In genomic region chr10:58848536-58848935, GRCm38 (mm10) we compare ENCODE assay signal across 22 mouse cellular contexts. TPM values are rescaled to one million over a fixed set of nuclear protein-coding genes. Genes with fewer than 3 reads are reported as not detected.
A peak's percentile ranks its signal among the peaks of the same experiment; 100 is the strongest.
DNase-seq lines count a peak whose midpoint lies in the region; ATAC-seq lines count a peak whose summit lies in the region.
"Had no signal": no experiment of that assay in that cellular context is flagged by ENCODE, and none has a peak within 500 bp of the region (broad histone marks: within the 10 kb centered on the region; RNA-seq: fewer than 3 reads in every experiment).

No protein-coding gene starts in this region.

- H3K9me3 ChIP-seq in forebrain, embryonic 15.5 days, result no peaks in the 10 kb centered on the region
- H3K9me3 ChIP-seq in forebrain, embryonic 12.5 days, result no peaks in the 10 kb centered on the region
- H3K9me3 ChIP-seq in hindbrain, embryonic 10.5 days, result no peaks in the 10 kb centered on the region
- H3K9me3 ChIP-seq in hindbrain, embryonic 14.5 days (ENCODE audit: control insufficient read depth, low read length), result no peaks in the 10 kb centered on the region
- H3K9me3 ChIP-seq: embryonic facial prominence, embryonic 12.5 days; forebrain, embryonic 10.5 days; G1E had no signal

- H3K36me3 ChIP-seq in forebrain, embryonic 15.5 days, result no peaks in the 10 kb centered on the region
- no peaks in the 10 kb centered on the region for H3K36me3 ChIP-seq in forebrain, embryonic 12.5 days (replicated peaks)
- no peaks in the 10 kb centered on the region for H3K36me3 ChIP-seq in hindbrain, embryonic 10.5 days
- H3K36me3 ChIP-seq in hindbrain, embryonic 14.5 days (replicated peaks; ENCODE audit: control insufficient read depth, insufficient read depth), result no peaks in the 10 kb centered on the region
- H3K36me3 ChIP-seq: embryonic facial prominence, embryonic 12.5 days; forebrain, embryonic 10.5 days; G1E had no signal

- no peak overlapping the region for H3K4me3 ChIP-seq in forebrain, embryonic 15.5 days
- no peak overlapping the region for H3K4me3 ChIP-seq in forebrain, embryonic 12.5 days (replicated peaks)
- no peak overlapping the region for H3K4me3 ChIP-seq in hindbrain, embryonic 10.5 days
- no peak overlapping the region for H3K4me3 ChIP-seq in hindbrain, embryonic 14.5 days (replicated peaks; ENCODE audit: low read length)
- H3K4me3 ChIP-seq: embryonic facial prominence, embryonic 12.5 days; erythroblast, embryonic 14.5 days; forebrain, embryonic 10.5 days had no signal

- WGBS in forebrain, embryonic 15.5 days, result 92% methylated on average over 6 of the region's 6 CpGs
- 93% methylated on average over 6 of the region's 6 CpGs for WGBS in forebrain, embryonic 12.5 days
- 87% methylated on average over 6 of the region's 6 CpGs for WGBS in hindbrain, embryonic 10.5 days
- 76% methylated on average over 6 of the region's 6 CpGs for WGBS in hindbrain, embryonic 14.5 days

- no peak overlapping the region for H3K4me2 ChIP-seq in forebrain, embryonic 15.5 days (replicated peaks)
- H3K4me2 ChIP-seq in forebrain, embryonic 12.5 days, result no peak overlapping the region
- H3K4me2 ChIP-seq in hindbrain, embryonic 14.5 days (replicated peaks), result no peak overlapping the region
- H3K4me2 ChIP-seq: embryonic facial prominence, embryonic 12.5 days had no signal

- H3K4me1 ChIP-seq in forebrain, embryonic 15.5 days, result peaks cover 14% of the 10 kb centered on the region
- peaks cover 3% of the 10 kb centered on the region; the same call in 1 of the 2 replicates for H3K4me1 ChIP-seq in forebrain, embryonic 12.5 days
- H3K4me1 ChIP-seq in hindbrain, embryonic 10.5 days (replicated peaks), result peaks cover 9% of the 10 kb centered on the region
- peaks cover 6% of the 10 kb centered on the region; the same call in 1 of the 2 replicates for H3K4me1 ChIP-seq in hindbrain, embryonic 14.5 days (replicated peaks; ENCODE audit: control insufficient read depth, insufficient read depth, low read length)
- H3K4me1 ChIP-seq: embryonic facial prominence, embryonic 12.5 days; forebrain, embryonic 10.5 days had no signal

- H3K27me3 ChIP-seq in forebrain, embryonic 15.5 days, result no peaks in the 10 kb centered on the region
- H3K27me3 ChIP-seq in forebrain, embryonic 12.5 days, result no peaks in the 10 kb centered on the region
- H3K27me3 ChIP-seq in hindbrain, embryonic 10.5 days (ENCODE audit: insufficient read depth, poor library complexity, severe bottlenecking), result no peaks in the 10 kb centered on the region
- H3K27me3 ChIP-seq in hindbrain, embryonic 14.5 days (ENCODE audit: control insufficient read depth, insufficient read depth, low read length), result no peaks in the 10 kb centered on the region
- H3K27me3 ChIP-seq: embryonic facial prominence, embryonic 12.5 days had no signal

- no peak overlapping the region for H3K9ac ChIP-seq in forebrain, embryonic 15.5 days (replicated peaks)
- no peak overlapping the region for H3K9ac ChIP-seq in forebrain, embryonic 12.5 days
- H3K9ac ChIP-seq in hindbrain, embryonic 14.5 days, result no peak overlapping the region
- H3K9ac ChIP-seq: embryonic facial prominence, embryonic 12.5 days had no signal

- DNase-seq in hindbrain, embryonic 10.5 days (ENCODE audit: low spot score), result no peak
- no peak for DNase-seq in hindbrain, embryonic 14.5 days (ENCODE audit: low spot score)
- DNase-seq in 3T3-L1 (ENCODE audit: low read depth, low spot score), result peak; percentile 53
- DNase-seq in NIH3T3 (ENCODE audit: low read depth), result peak; percentile 66
- DNase-seq in adrenal gland, postnatal 14 days, result no peak
- DNase-seq: adrenal gland, adult 8-10 months; adrenal gland, postnatal 25 days; B cell, adult 2 months; cerebellum, adult 11 months; cerebellum, adult 18-20 months; cerebellum, adult 8-10 months; cerebellum, adult 9-11 months; embryo, embryonic 11 days had no signal

- H3K27ac ChIP-seq in forebrain, embryonic 15.5 days (replicated peaks), result peak overlapping the region; percentile 64
- H3K27ac ChIP-seq in forebrain, embryonic 12.5 days, result no peak overlapping the region
- 0 out of 2 replicates have a peak overlapping the region, but pooled peaks have one; percentile 26 for H3K27ac ChIP-seq in hindbrain, embryonic 10.5 days
- no peak overlapping the region for H3K27ac ChIP-seq in hindbrain, embryonic 14.5 days
- H3K27ac ChIP-seq: embryonic facial prominence, embryonic 12.5 days; forebrain, embryonic 10.5 days had no signal

- ATAC-seq in forebrain, embryonic 15.5 days (replicated peaks), result no peak
- no peak for ATAC-seq in forebrain, embryonic 12.5 days (ENCODE audit: low FRiP score)
- no peak for ATAC-seq in hindbrain, embryonic 14.5 days (ENCODE audit: low FRiP score)
- ATAC-seq in megakaryocyte, adult 5-6 weeks (ENCODE audit: poor library complexity, severe bottlenecking), result no peak
- ATAC-seq: CD4-positive, CD25-positive, alpha-beta regulatory T cell, adult 4 months had no signal

RNA-seq across cellular contexts. Expression of gene Sh3rf3, which starts 35.4 kb away (rescaled TPM):
- polyA plus RNA-seq in forebrain, embryonic 15.5 days (2015; fragmentation: Nextera tagmentation; extraction: Ambion mirVana), result 12.5 and 13.1 TPM in 2 replicates
- 3.1 and 3.8 TPM in 2 replicates for polyA plus RNA-seq in forebrain, embryonic 12.5 days (2016; fragmentation: Nextera tagmentation; extraction: Ambion mirVana)
- polyA plus RNA-seq in hindbrain, embryonic 10.5 days (2016; fragmentation: Nextera tagmentation; extraction: Ambion mirVana), result 0.75 and 1.1 TPM in 2 replicates
- 3.6 and 5.2 TPM in 2 replicates for polyA plus RNA-seq in hindbrain, embryonic 14.5 days (2014; fragmentation: Nextera tagmentation; extraction: Ambion mirVana)
- not detected in 2 replicates for total RNA-seq in megakaryocyte, adult 5-6 weeks (2015)
- not detected in 2 replicates for total RNA-seq in megakaryocyte, adult 5-6 weeks (2017)
- total RNA-seq in adrenal gland, postnatal 14 days (2021), result 1.3 and 1.8 TPM in 2 replicates
- total RNA-seq: common myeloid progenitor, adult 5-6 weeks had no signal
- polyA plus RNA-seq: CD4-positive, CD25-positive, alpha-beta regulatory T cell, adult 4 months; erythroblast, embryonic 14.5 days; G1E had no signal

Comparison
In these comparisons a context has a peak if more than half of its experiments do, and no peak if none do; other contexts are left out.
1. H3K27ac ChIP-seq: peak in forebrain, embryonic 15.5 days (single experiment) and hindbrain, embryonic 10.5 days (single experiment); none in forebrain, embryonic 12.5 days (single experiment) and hindbrain, embryonic 14.5 days (single experiment).
2. DNase-seq: peak in 3T3-L1 (single experiment) and NIH3T3 (single experiment); none in hindbrain, embryonic 10.5 days (single experiment), hindbrain, embryonic 14.5 days (single experiment) and adrenal gland, postnatal 14 days (single experiment).